Mouse (Mus musculus) NIH3T3 (cell line): ENCODE data around the gene Adgrl3.
"Not testable (repeated sequence)": the region's sequence is repeated elsewhere in the genome, so short reads cannot be mapped to it uniquely, and the experiment has no call there.

Experiments used
- DNase-seq: peaks from one replicate; pipeline ENCODE4 v3.0.0-alpha.2; 2012; ENCODE audit warnings: low read depth

Gene Adgrl3

GRCm38 (mm10) chr5:81405582-81406143, 385.7 kb downstream of the Adgrl3 start:
- DNase-seq = no peak

- DNase-seq = no peak
Observed at GRCm38 (mm10) chr5:81417326-81417725, 397.4 kb downstream of the Adgrl3 start.

GRCm38 (mm10) chr5:81427393-81427792, 407.5 kb downstream of the Adgrl3 start:
- no peak for DNase-seq

- no peak for DNase-seq
Observed at GRCm38 (mm10) chr5:81436375-81436774, 416.4 kb downstream of the Adgrl3 start.

- no peak for DNase-seq
Observed at GRCm38 (mm10) chr5:81442150-81442549, 422.2 kb downstream of the Adgrl3 start.

GRCm38 (mm10) chr5:81465971-81466370, 446.0 kb downstream of the Adgrl3 start:
- no peak for DNase-seq

GRCm38 (mm10) chr5:81474681-81475080, 454.7 kb downstream of the Adgrl3 start:
- peak; percentile 51 for DNase-seq

GRCm38 (mm10) chr5:81475406-81475805, 455.5 kb downstream of the Adgrl3 start:
- DNase-seq = no peak

- DNase-seq = no peak
Observed at GRCm38 (mm10) chr5:81475971-81476606, 456.2 kb downstream of the Adgrl3 start.

- DNase-seq = no peak
Observed at GRCm38 (mm10) chr5:81480911-81481310, 461.0 kb downstream of the Adgrl3 start.

GRCm38 (mm10) chr5:81483890-81484289, 464.0 kb downstream of the Adgrl3 start:
- no peak for DNase-seq

- DNase-seq = peak; percentile 26
Observed at GRCm38 (mm10) chr5:81501076-81501475, 481.1 kb downstream of the Adgrl3 start.

- DNase-seq = no peak
Observed at GRCm38 (mm10) chr5:81518720-81519496, 499.0 kb downstream of the Adgrl3 start.

- peak; percentile 68 for DNase-seq
Observed at GRCm38 (mm10) chr5:81519497-81520382, 499.8 kb downstream of the Adgrl3 start.

GRCm38 (mm10) chr5:81522760-81523159, 502.8 kb downstream of the Adgrl3 start:
- no peak for DNase-seq

- no peak for DNase-seq
Observed at GRCm38 (mm10) chr5:81524532-81524961, 504.6 kb downstream of the Adgrl3 start.

- DNase-seq = no peak
Observed at GRCm38 (mm10) chr5:81525326-81525725, 505.4 kb downstream of the Adgrl3 start.

- DNase-seq = peak; percentile 36
Observed at GRCm38 (mm10) chr5:81531639-81532038, 511.7 kb downstream of the Adgrl3 start.

GRCm38 (mm10) chr5:81550211-81550610, 530.3 kb downstream of the Adgrl3 start:
- no peak for DNase-seq

GRCm38 (mm10) chr5:81555149-81555548, 535.2 kb downstream of the Adgrl3 start:
- not testable (repeated sequence) for DNase-seq

- DNase-seq = no peak
Observed at GRCm38 (mm10) chr5:81556008-81556407, 536.1 kb downstream of the Adgrl3 start.

- DNase-seq = no peak
Observed at GRCm38 (mm10) chr5:81558965-81559364, 539.0 kb downstream of the Adgrl3 start.
